Mouse (Mus musculus): ENCODE data around the gene H2-M5. TPM values are rescaled to one million over a fixed set of nuclear protein-coding genes. Genes with fewer than 3 reads are reported as not detected.

Gene H2-M5
- 0.11 TPM for polyA plus RNA-seq (2014; fragmentation: Illumina TruSeq; extraction: RNeasy Lipid Tissue Mini Kit (QIAGEN cat#74804); ENCODE audit: low read depth, low replicate concordance)

DNA sequence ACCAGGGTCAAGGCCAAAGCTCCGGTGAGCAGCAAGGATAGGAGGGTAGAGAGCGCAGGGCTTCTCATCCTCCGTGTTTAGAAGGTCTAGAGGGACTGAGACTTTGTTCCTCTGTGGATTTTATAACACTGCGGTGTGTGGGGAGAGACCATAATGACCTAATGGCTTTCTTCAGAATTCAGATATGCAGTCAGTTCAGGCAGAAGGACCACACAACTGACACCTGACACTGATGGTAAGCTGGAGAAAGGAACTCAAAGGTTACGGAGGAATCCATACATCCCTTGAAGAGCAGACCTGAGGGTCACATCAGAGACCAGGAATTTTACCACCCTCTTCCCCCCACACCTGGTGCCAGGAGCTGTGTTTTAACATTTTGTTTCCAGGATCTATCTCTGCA is at the start of gene H2-M5:
Gene H2-M5 (minus strand): TSS at position 101 of the 400 bp plus-strand sequence.

DNA sequence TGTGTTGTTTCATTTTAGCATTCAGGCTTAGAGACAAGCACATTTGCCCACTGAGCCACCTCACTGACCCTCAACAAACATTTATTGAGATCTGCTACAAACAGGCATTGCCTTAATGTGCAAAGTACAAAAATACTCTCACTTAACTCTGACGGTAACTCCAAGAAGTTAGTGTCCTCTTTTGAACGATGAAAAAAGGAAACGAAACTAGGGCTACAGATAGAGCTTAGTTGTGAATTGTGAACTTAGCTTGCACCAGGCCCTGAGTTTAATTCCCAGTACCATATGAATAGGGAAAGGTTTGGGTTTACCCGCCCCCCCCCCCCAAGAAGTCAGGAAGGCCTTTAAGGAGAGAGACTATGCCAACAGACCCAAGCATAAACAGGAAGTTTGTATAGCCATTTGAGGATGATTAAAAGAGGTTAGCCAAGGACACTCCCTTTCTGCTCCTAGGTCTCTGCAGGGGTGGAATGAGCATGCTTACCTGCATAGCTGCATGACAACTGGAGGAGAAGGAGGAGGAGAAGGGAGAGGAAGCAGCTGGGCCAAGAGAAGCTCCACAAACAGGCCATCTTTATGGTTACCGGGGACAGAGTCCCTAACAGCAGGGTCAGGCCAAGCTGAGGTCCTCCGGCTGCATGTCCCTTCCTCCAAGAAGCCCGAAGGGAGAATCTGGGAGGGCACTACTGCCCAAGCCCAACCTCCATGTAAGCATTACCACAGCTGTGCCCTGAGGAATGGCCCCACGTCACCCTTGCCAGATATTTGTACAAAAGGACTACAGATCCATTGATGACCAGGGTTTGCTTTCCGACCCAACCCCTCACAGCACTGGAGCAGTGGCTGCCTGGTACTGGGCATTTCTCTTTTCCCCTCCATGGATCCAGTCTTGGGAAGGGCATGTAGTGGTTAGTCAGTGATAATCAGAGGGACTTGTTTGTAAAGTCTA is 33.6 kb upstream of the H2-M5 start, which contains the start of gene Mog:
Gene Mog (minus strand): TSS at position 771 of the 949 bp plus-strand sequence.

DNA sequence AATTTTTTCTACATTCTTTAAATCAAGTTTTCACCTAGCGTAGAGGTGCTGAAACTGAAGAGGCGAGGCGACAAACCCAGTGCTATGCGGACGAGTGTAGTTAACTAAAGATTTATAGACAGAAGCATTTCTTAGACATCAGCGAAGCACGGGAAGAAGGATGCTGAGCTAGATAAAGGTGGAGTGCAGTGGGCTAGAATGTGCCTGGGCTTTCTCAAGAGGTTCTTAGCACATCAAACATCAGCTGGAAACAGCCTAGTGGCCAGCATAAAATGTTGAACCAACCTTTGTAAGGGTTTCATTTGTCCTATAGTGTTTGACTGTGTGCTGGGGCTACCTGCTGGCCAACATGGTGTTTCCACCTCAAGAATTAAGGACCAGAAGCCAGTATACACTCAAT is 11.5 kb upstream of the H2-M5 start, which contains the start of gene Zfp57:
Gene Zfp57 (plus strand): TSS at position 301 of the 400 bp plus-strand sequence.

DNA sequence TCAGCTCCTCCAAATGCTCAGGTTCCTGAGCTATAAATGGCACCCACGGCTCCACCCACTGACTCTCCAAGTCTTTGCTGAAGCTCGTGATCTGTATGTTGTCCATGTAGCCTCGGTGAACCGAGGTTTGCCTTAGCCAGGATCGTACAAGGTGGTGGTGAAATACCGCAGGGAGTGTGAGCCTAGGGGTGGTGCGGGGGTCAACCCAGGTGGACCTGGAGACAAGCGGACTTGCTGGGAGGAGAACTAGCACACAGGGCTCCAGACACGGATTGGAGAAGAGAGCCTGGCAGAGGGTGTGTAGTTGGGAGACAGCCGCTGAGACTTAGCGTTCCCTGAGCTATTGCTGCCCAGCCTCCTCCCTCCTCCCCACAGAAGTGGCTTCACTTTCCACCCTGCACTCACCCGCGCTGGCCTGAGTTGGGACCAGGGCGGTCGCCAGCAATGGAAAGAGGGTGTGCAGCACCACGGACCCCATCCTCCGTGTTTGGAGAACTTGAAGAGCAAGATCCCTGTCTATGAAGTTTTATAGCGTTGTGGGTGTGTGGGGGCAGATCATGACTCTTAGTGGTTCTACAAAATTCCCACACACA is 8.0 kb downstream of the H2-M5 start, which contains the start of gene 2410137M14Rik:
Gene 2410137M14Rik (minus strand): TSS at position 17 of the 593 bp plus-strand sequence.

DNA sequence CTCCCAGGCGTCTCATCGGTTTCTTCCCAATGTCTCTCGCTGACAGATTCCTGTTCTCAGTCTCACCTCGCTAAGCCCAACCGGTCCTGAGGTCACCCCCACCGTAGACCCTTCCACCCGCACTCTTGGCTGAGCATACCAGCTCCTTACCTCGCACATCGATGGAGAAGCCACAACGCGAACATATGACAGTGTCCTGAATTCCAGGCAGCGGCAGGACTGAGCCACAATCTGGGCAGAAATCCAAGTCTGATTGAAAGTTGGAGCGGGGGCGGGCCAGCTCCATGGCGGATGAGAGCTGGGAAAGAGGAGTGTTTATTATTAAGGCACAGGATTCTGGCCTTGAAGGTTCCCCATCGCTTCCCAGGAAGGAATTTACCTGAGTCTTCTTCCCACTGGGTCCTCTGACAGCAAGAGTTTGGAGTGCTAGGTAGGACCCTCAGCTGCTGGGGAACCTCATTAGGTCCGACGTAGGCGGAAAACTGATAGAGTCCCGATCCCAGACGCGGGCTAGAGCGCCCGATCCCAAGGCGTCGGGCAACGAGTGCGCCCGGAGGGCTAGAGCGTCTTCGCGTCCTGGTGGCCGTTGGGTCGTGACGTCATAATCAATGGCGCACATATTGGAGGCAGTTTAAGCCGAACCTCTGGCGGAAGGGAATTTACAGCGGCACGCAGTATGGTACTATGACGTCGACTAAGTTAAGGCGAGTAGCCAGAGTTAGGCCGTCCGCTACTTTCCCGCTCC is 31.2 kb downstream of the H2-M5 start, which contains the start of the genes Znrd1 and Znrd1as:
Gene Znrd1 (minus strand): TSS at position 561 of the 745 bp plus-strand sequence.
Gene Znrd1as (plus strand): TSS at position 594 of the 745 bp plus-strand sequence.

DNA sequence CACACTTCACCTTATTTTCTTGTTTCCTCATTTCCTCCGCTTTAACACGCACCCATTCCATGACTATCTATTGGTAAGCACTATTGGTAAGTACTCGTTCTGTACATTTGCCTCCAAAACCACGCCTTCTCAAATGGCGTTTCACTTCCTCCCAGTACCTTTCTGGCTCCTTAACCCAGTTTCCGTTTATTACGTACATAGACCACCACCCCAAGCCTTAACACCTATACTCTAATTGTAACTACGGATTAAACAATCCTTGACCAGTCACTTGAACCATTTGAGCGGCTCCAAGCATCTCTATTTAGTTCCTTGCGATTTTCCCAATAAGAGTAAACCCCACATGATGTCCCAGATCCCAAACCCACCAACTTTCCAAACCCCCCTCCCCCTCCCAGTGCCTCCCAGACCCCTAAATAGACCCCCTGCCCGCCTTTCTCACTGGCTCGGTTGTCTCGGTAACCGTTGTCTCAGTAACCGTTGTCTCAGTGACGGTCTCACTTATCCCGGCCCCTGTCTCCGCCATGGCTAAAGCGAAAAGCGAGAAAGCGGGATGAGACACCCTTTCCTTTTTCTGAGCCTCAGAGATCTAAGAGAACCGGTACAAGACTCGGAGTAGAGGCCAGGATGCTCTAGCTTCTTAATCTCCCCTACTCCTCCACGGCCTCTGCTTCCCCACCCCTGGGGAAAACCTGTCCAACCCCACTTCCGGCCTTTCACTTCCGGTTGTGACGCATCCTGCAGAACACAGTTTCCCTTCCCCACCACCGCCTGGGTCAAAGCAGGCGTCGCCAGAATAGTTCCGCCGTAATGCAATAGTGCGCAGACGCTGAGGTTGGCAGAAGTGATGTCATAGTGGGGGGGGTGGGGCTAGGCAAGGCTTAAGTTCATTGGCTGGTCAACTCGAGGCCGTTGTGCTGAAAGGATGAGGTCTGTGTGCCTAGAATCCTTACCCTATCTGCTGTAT is 38.1 kb downstream of the H2-M5 start, which contains the start of gene Ppp1r11:
Gene Ppp1r11 (minus strand): TSS at position 761 of the 967 bp plus-strand sequence.

DNA sequence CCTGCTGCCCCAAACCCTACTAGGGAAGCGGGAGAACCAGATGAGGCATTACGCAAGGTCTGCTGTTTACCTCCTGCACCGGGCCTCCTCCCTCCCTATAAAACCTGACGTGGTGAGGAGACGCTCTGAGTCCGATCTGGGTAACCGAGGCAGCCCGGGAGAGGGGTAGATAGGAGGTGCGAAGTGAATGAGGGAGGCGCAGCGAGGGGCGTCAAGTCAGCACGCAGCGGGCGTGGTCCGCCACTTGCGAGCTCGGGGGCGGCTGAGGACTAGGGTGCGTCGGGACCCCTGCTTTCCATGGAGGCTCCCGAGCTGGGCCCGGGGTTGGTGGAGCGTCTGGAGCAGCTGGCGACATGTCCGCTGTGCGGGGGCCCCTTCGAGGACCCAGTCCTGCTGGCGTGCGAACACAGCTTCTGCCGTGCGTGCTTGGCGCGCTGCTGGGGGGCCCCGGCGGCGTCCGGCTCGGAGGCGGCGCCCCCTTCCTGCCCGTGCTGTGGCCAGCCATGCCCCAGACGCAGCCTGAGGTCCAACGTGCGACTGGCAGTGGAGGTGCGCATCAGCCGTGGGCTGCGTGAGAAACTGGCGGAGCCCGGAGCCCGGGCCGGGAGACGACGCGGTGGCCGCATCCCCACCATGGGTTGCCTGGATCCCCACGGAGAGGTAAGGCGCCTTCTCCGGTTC is 46.4 kb downstream of the H2-M5 start, which contains the start of gene Rnf39:
Gene Rnf39 (plus strand): TSS at position 128 of the 681 bp plus-strand sequence.

Other genes with a start within 250 kb of the H2-M5 start
- gene H2-M10.5, start 216.6 kb downstream of the H2-M5 start, polyA plus RNA-seq (2014; fragmentation: Illumina TruSeq; extraction: RNeasy Lipid Tissue Mini Kit (QIAGEN cat#74804); ENCODE audit: low read depth, low replicate concordance): not detected
- not detected for gene H2-M10.6, start 177.4 kb downstream of the H2-M5 start, polyA plus RNA-seq (2014; fragmentation: Illumina TruSeq; extraction: RNeasy Lipid Tissue Mini Kit (QIAGEN cat#74804); ENCODE audit: low read depth, low replicate concordance)
- 54.8 TPM for gene Trim26, start 152.4 kb downstream of the H2-M5 start, polyA plus RNA-seq (2014; fragmentation: Illumina TruSeq; extraction: RNeasy Lipid Tissue Mini Kit (QIAGEN cat#74804); ENCODE audit: low read depth, low replicate concordance)
- gene Trim15, start 122.3 kb downstream of the H2-M5 start, polyA plus RNA-seq (2014; fragmentation: Illumina TruSeq; extraction: RNeasy Lipid Tissue Mini Kit (QIAGEN cat#74804); ENCODE audit: low read depth, low replicate concordance): not detected
- 0.35 TPM for gene Trim10, start 120.0 kb downstream of the H2-M5 start, polyA plus RNA-seq (2014; fragmentation: Illumina TruSeq; extraction: RNeasy Lipid Tissue Mini Kit (QIAGEN cat#74804); ENCODE audit: low read depth, low replicate concordance)
- not detected for gene Trim40, start 99.4 kb downstream of the H2-M5 start, polyA plus RNA-seq (2014; fragmentation: Illumina TruSeq; extraction: RNeasy Lipid Tissue Mini Kit (QIAGEN cat#74804); ENCODE audit: low read depth, low replicate concordance)
- gene Trim31, start 91.4 kb downstream of the H2-M5 start, polyA plus RNA-seq (2014; fragmentation: Illumina TruSeq; extraction: RNeasy Lipid Tissue Mini Kit (QIAGEN cat#74804); ENCODE audit: low read depth, low replicate concordance): 0.30 TPM
- gene Rnf39, start 46.6 kb downstream of the H2-M5 start, polyA plus RNA-seq (2014; fragmentation: Illumina TruSeq; extraction: RNeasy Lipid Tissue Mini Kit (QIAGEN cat#74804); ENCODE audit: low read depth, low replicate concordance): 0.63 TPM
- 74.7 TPM for gene Ppp1r11, start 37.8 kb downstream of the H2-M5 start, polyA plus RNA-seq (2014; fragmentation: Illumina TruSeq; extraction: RNeasy Lipid Tissue Mini Kit (QIAGEN cat#74804); ENCODE audit: low read depth, low replicate concordance)
- gene Znrd1, start 31.0 kb downstream of the H2-M5 start, polyA plus RNA-seq (2014; fragmentation: Illumina TruSeq; extraction: RNeasy Lipid Tissue Mini Kit (QIAGEN cat#74804); ENCODE audit: low read depth, low replicate concordance): 37.9 TPM
- 23.8 TPM for gene Znrd1as, start 30.9 kb downstream of the H2-M5 start, polyA plus RNA-seq (2014; fragmentation: Illumina TruSeq; extraction: RNeasy Lipid Tissue Mini Kit (QIAGEN cat#74804); ENCODE audit: low read depth, low replicate concordance)
- gene 2410137M14Rik, start 8.3 kb downstream of the H2-M5 start, polyA plus RNA-seq (2014; fragmentation: Illumina TruSeq; extraction: RNeasy Lipid Tissue Mini Kit (QIAGEN cat#74804); ENCODE audit: low read depth, low replicate concordance): not detected
- gene Zfp57, start 11.6 kb upstream of the H2-M5 start, polyA plus RNA-seq (2014; fragmentation: Illumina TruSeq; extraction: RNeasy Lipid Tissue Mini Kit (QIAGEN cat#74804); ENCODE audit: low read depth, low replicate concordance): 7.2 TPM
- not detected for gene Mog, start 33.9 kb upstream of the H2-M5 start, polyA plus RNA-seq (2014; fragmentation: Illumina TruSeq; extraction: RNeasy Lipid Tissue Mini Kit (QIAGEN cat#74804); ENCODE audit: low read depth, low replicate concordance)
- gene Gabbr1, start 56.4 kb upstream of the H2-M5 start, polyA plus RNA-seq (2014; fragmentation: Illumina TruSeq; extraction: RNeasy Lipid Tissue Mini Kit (QIAGEN cat#74804); ENCODE audit: low read depth, low replicate concordance): 23.9 TPM
- gene Olfr90, start 99.0 kb upstream of the H2-M5 start, polyA plus RNA-seq (2014; fragmentation: Illumina TruSeq; extraction: RNeasy Lipid Tissue Mini Kit (QIAGEN cat#74804); ENCODE audit: low read depth, low replicate concordance): not detected
- gene Olfr91, start 108.7 kb upstream of the H2-M5 start, polyA plus RNA-seq (2014; fragmentation: Illumina TruSeq; extraction: RNeasy Lipid Tissue Mini Kit (QIAGEN cat#74804); ENCODE audit: low read depth, low replicate concordance): not detected
- not detected for gene Olfr92, start 130.6 kb upstream of the H2-M5 start, polyA plus RNA-seq (2014; fragmentation: Illumina TruSeq; extraction: RNeasy Lipid Tissue Mini Kit (QIAGEN cat#74804); ENCODE audit: low read depth, low replicate concordance)
- not detected for gene Olfr93, start 172.0 kb upstream of the H2-M5 start, polyA plus RNA-seq (2014; fragmentation: Illumina TruSeq; extraction: RNeasy Lipid Tissue Mini Kit (QIAGEN cat#74804); ENCODE audit: low read depth, low replicate concordance)
- gene Ubd, start 204.4 kb upstream of the H2-M5 start, polyA plus RNA-seq (2014; fragmentation: Illumina TruSeq; extraction: RNeasy Lipid Tissue Mini Kit (QIAGEN cat#74804); ENCODE audit: low read depth, low replicate concordance): 3.3 TPM
- not detected for gene Olfr94, start 211.5 kb upstream of the H2-M5 start, polyA plus RNA-seq (2014; fragmentation: Illumina TruSeq; extraction: RNeasy Lipid Tissue Mini Kit (QIAGEN cat#74804); ENCODE audit: low read depth, low replicate concordance)
- not detected for gene Olfr95, start 223.6 kb upstream of the H2-M5 start, polyA plus RNA-seq (2014; fragmentation: Illumina TruSeq; extraction: RNeasy Lipid Tissue Mini Kit (QIAGEN cat#74804); ENCODE audit: low read depth, low replicate concordance)
- not detected for gene Olfr96, start 230.6 kb upstream of the H2-M5 start, polyA plus RNA-seq (2014; fragmentation: Illumina TruSeq; extraction: RNeasy Lipid Tissue Mini Kit (QIAGEN cat#74804); ENCODE audit: low read depth, low replicate concordance)
- not detected for gene Olfr97, start 247.8 kb upstream of the H2-M5 start, polyA plus RNA-seq (2014; fragmentation: Illumina TruSeq; extraction: RNeasy Lipid Tissue Mini Kit (QIAGEN cat#74804); ENCODE audit: low read depth, low replicate concordance)